Mouse (Mus musculus): ENCODE results near the gene Fam69b.

DNA sequence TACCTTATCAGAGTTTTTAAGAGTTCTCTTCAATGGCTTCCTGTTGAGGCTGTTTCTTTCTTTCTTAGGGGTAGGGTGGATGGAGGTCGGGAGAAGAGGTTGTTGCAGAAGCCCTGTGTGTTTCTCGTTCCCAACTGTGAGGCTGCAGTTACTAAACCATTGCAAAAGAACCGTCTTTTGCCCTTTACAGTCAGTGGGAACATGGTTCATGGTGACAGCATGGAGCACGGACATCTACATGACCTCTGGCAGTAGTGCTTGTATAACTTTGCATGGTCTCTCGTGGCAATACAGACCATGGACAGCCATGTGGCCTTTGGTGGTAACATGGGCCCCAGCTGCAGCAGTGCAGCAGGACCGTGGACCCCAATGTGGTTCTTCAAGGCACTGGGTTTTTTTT lies 10.9 kb upstream of the Fam69b start:
- TF ChIP-seq CTCF (IDR thresholded peaks at IDR 0.05; ENCODE audit: borderline replicate concordance, extremely low read depth, insufficient read depth, insufficient read length) (no peak), POLR2A (IDR thresholded peaks at IDR 0.05; ENCODE audit: borderline replicate concordance, extremely low read depth, insufficient read depth, insufficient read length, poor library complexity, severe bottlenecking) (no peak)
